Mouse (Mus musculus): Measurements from ENCODE around the gene Prdm2.

Prdm2 gene

DNA sequence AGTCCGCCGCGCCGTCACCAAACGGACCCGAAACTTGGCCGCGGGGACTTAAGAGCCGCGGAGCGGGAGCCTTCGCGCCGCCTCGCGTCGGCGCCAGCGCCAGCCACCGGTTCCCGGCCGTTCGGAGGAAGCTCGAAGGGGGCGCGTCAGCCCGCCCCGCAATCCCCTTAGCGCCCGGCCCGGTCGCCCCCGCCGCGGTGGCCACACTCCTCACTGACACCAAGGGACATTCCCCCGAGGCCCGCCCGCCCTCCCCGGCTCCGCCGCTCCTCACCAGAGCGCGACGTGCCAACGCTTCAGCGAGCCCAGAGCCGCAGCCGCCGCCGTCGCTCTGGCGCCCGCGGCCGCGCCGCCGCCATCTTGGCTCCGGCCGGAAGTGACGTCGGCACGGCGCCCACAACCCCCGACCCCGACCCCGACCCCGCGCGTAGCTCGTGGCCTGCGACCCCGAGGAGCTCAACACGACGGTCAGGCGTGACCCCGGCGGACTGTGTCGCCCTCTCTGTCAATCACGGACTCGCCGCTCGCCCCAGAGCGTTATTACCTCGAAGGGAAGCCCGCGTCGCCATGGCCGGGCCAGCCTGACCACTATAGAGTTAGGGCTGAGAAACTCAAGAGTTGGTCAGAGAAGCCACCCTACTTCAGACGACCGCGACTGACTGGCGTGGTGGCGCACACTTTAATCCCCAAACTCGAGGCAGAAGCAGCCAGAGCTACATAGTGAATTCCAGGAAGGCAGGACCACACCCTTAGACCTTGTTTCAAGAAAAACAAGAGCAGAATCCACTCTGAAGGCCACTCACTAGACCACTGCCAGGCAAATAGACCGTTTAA lies at the start of gene Prdm2:
Prdm2 (minus strand) TSS at position 655 of the 834 bp plus-strand sequence.
- peak; percentile 53 to 64 for DNase-seq (ENCODE audit: low spot score in 2 of 2)

DNA sequence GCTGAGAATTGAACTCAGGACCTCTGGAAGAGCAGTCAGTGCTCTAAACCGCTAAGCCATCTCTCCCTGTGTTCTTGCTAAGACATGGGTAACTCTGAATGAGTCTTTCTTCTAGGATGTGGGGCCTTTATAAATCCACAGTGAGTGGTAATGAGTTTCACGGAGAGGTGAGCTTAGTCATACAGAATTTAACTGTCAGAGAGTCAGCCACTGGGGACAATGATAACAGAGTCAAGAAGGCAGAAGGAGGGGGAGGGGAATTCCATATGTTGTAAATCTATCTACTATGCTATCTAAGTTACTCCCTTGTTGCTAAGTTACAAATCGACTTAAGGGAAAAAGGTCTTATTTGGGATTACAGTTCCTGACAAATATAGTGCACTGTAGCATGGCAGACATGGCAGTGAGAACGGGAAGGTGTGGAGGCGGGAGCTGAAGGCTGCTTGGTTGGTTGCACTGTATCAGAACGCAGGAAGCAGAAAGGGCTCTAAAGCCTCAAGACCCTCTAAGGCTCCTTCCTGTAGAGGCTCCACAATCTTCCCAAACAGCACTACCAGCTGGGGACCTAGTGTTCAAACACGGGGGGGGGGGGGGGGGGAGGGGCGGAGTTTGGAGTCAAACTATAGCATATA lies 47.0 kb upstream of the Prdm2 start:
- DNase-seq (ENCODE audit: low spot score in 2 of 2) = no peak

- peak; percentile 16 to 24 for DNase-seq (ENCODE audit: low spot score in 2 of 2)
Measured at GRCm38 (mm10) chr4:143258517-143258916, 45.7 kb upstream of the Prdm2 start.

DNA sequence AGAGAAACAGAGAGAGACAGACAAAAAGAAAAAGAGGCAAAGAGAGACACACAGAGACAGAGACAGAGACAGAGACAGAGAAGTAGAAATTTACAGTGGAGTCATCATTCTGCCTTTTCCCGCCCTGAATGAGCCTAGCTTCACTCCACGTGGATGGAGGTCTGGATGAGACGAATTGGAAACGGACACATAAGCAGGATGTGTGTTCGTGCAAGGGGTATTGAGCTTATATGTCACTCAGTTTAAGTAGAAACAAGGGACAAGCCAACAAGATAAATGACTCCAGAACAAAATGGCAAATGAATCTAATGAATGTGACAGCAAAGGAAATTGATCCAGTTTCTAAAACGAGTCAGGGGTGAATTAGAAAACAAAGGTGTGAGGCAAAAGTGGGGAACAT lies 45.2 kb upstream of the Prdm2 start:
- no peak for DNase-seq (ENCODE audit: low spot score in 2 of 2)

DNA sequence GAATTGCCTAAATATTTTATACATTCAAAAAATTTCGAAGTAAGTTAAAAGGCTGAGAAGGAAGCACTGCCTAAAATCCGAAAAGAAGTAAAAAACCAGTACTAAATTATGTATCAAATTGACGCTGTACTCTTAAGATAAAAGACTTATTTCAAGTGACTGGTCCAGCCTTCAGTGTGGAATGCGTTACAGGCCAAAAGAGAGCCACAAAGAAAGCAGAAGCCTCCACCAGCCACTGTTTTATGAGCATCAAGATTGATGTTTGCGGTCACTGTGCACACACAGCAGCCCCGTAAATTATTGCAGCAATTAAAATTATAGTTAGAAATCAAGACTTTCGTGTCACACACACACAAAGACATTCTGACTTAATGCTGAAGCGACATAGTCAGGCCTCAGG lies 42.7 kb upstream of the Prdm2 start:
- no peak for DNase-seq (ENCODE audit: low spot score in 2 of 2)

- no peak for DNase-seq (ENCODE audit: low spot score in 2 of 2)
Measured at GRCm38 (mm10) chr4:143253356-143253755, 40.6 kb upstream of the Prdm2 start.

DNA sequence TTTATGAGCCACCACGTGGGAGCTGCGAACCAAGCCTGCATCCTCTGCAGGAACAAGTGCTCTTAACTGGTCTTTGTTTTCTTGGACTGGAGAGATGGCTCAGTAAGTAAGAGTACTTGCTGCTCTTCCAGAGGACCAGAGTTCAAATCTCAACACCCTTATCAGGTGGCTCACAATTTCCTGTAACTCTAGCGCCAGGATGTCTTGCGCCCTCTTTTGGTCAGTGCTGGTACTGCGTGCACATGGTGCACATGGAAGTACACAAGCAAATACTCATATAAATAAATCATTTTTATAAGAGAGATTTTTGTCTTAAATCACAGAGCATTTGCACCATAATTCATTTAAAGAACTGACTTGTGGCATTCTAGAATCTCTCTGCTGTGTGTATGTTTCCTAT lies 35.3 kb upstream of the Prdm2 start:
- peak in 1 of 2 experiments; percentile 29 for DNase-seq (ENCODE audit: low spot score in 2 of 2)

- DNase-seq (ENCODE audit: low spot score in 2 of 2) = no peak
Measured at GRCm38 (mm10) chr4:143241294-143241693, 28.5 kb upstream of the Prdm2 start.

- no peak for DNase-seq (ENCODE audit: low spot score in 2 of 2)
Measured at GRCm38 (mm10) chr4:143239615-143240201, 26.9 kb upstream of the Prdm2 start.

DNA sequence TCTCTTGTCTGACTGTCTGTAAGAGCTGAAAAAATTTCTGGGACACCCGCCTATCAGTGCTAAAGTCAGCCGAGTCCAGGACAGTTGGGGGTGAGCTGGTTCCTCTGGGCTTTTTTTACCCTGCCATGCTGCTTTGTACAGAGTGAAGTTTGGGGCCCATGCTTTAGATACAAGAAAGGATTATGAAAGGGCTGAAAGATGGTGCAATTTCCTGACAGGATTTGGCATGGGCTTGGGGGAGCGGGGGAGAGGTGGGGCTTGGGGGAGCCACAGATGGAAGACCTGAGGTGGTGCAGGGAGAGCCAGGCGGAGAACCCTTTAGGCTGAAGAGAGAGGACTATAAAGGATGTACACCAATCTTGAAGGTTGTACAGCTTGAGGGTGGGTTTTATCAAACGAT lies 26.3 kb upstream of the Prdm2 start:
- no peak for DNase-seq (ENCODE audit: low spot score in 2 of 2)

DNA sequence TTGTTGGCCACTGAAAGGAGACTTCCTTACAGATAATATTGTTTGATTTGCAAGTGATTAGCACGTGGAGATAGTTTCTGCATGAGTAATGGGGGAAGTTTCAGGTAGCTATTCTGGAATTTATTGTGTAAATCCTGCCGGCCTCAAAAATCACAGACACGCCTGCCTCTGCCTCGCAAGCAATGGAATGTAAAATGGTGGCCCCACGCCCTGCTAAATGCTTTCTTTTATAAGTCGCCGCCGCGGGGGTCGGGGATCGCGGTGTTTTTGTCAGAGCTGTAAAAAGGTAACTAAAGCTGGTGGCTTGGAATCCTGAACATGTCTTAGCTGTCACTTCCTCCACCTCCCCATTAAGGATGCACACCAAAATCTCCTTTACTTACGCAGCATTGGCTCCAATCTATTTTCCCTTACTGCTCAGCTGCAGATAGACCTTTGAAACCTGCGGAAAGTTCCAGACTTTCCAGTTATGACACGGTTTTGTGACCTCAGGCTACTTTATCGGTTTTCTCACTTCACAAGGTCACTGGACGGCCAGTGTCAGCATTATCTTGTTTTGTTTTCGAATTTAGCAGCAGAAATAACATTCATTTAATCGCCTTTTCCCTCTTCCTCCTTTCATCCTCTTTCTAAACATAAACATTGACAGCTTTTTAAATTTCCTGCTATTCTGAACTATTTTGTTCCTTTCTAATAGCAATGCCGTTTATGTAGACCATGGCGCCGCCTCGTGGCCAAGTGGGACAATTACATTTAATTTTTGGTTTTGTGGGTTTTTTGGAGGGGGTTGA lies 25.6 kb upstream of the Prdm2 start:
- DNase-seq (ENCODE audit: low spot score in 2 of 2) = peak; percentile 25 to 47

GRCm38 (mm10) chr4:143231790-143232422 lies 19.1 kb upstream of the Prdm2 start:
- DNase-seq (ENCODE audit: low spot score in 2 of 2) = no peak

- DNase-seq (ENCODE audit: low spot score in 2 of 2) = no peak
Measured at GRCm38 (mm10) chr4:143231110-143231509, 18.3 kb upstream of the Prdm2 start.

GRCm38 (mm10) chr4:143227976-143228375 lies 15.2 kb upstream of the Prdm2 start:
- no peak for DNase-seq (ENCODE audit: low spot score in 2 of 2)

DNA sequence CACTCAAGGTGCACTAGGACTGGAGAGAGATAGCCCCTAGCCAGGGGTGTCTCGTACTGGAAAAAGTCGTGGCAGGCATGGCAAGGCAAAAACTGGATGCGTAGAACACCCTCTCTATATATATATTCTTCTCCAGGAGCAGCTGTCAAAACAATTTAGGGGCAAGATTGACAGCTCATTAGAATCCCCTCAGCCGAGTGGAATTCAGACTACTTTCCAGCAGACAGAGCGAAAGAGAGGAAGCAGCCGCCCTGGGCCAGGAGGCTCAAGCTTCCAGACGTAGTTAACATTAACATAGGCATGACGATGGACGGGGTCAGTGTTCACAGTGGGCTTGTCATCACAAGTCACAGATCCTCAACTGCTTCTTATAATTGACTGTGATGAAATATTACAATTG lies 13.1 kb upstream of the Prdm2 start:
- DNase-seq (ENCODE audit: low spot score in 2 of 2) = no peak

- DNase-seq (ENCODE audit: low spot score in 2 of 2) = peak; percentile 5 to 35
Measured at GRCm38 (mm10) chr4:143219316-143219751, 6.5 kb upstream of the Prdm2 start.

DNA sequence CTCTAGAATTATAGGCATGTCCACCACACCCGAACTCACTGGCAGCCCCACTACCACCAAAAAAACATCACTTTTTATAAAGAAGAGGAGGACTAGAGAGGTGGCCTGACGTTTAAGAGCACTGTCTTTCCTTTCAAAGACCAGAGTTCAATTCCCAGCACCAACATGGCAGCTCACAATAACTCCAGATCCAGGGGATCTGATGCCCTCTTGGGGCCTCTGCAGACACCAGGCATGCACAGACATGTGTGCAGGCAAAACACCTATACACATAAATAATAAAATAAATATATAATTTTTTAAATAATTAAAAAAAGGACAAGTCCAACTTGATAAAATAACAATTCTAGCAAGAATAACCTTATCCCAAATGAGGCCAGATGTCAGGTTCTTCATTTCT lies 6.1 kb upstream of the Prdm2 start:
- no peak for DNase-seq (ENCODE audit: low spot score in 2 of 2)

DNA sequence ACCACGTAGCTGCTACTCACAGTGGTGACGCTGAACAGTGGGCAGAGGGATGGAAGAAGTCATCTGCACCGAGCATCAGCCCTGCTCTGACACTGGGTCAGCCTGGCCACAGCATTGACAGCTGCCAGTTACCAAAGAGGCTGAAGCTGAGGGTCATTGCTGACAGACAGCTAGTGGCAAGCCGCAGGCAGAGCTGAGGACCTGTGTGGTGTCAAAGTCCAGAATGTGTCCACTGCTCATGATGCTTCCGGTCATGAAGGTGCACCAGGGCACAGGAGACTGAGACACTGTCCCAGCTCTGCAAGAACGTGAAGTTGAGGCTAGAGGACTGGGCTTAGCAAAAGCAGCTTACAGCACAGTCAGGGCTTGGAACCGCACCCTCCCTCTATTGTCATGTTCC lies 4.4 kb upstream of the Prdm2 start:
- DNase-seq (ENCODE audit: low spot score in 2 of 2) = no peak

- no peak for DNase-seq (ENCODE audit: low spot score in 2 of 2)
Measured at GRCm38 (mm10) chr4:143214221-143214797, 1.5 kb upstream of the Prdm2 start.

GRCm38 (mm10) chr4:143213571-143213970 lies 776 bp upstream of the Prdm2 start:
- no peak for DNase-seq (ENCODE audit: low spot score in 2 of 2)

GRCm38 (mm10) chr4:143213175-143213479 lies 332 bp upstream of the Prdm2 start:
- no peak for DNase-seq (ENCODE audit: low spot score in 2 of 2)

Data from natural killer cell, adult 2 months (primary cell).